Mouse (Mus musculus) stomach, embryonic 16.5 days (tissue): Measurements from ENCODE around the gene Duox1. TPM values are rescaled to one million over a fixed set of nuclear protein-coding genes. Genes with fewer than 3 reads are reported as not detected.
"Not testable (repeated sequence)": the region's sequence is repeated elsewhere in the genome, so short reads cannot be mapped to it uniquely, and the experiment has no call there.

ENCODE experiments used
- ATAC-seq: fragments of 200-750 bp; cut with Nextera tagmentation; 2 replicates; pipeline ENCODE4 v1.8.0; 2017; ENCODE audit warnings: moderate number of reproducible peaks, moderate TSS enrichment; ENCODE audit not compliant: insufficient read depth, low FRiP score
- H3K27ac ChIP-seq: fragments of 300-500 bp; sonication (generic); 2 replicates; pipeline ENCODE4 v1.5.1; 2014; ENCODE audit warnings: low read length
- H3K27me3 ChIP-seq: fragments of 300-500 bp; sonication (generic); 2 replicates; pipeline ENCODE4 v1.6.1; 2014; ENCODE audit warnings: low read length, control low read depth, mixed read lengths; ENCODE audit not compliant: control insufficient read depth, insufficient read depth
- H3K36me3 ChIP-seq: fragments of 300-500 bp; sonication (generic); 2 replicates; pipeline ENCODE4 v1.6.1; 2014; ENCODE audit warnings: low read length; ENCODE audit not compliant: control insufficient read depth, insufficient read depth
- H3K4me1 ChIP-seq: fragments of 300-500 bp; sonication (generic); 2 replicates; pipeline ENCODE4 v1.6.1; 2014; ENCODE audit warnings: low read length, control low read depth, mixed read lengths; ENCODE audit not compliant: control insufficient read depth, insufficient read depth
- H3K4me2 ChIP-seq: fragments of 300-500 bp; sonication (generic); 2 replicates; pipeline ENCODE4 v1.6.1; 2014; ENCODE audit warnings: low read depth, low read length, mixed read lengths
- H3K4me3 ChIP-seq: fragments of 300-500 bp; sonication (generic); replicated peaks from 2 replicates; pipeline ENCODE4 v1.5.1; 2014; ENCODE audit warnings: mild to moderate bottlenecking, low read length
- H3K9ac ChIP-seq: fragments of 300-500 bp; sonication (generic); 2 replicates; pipeline ENCODE4 v1.6.1; 2014; ENCODE audit warnings: low read length
- H3K9me3 ChIP-seq: fragments of 300-500 bp; sonication (generic); replicated peaks from 2 replicates; pipeline ENCODE4 v1.6.1; 2016; ENCODE audit warnings: low read length, control low read depth; ENCODE audit not compliant: control insufficient read depth
- WGBS: fragments of 180-500 bp; shearing (Covaris S2); extraction: QIAGEN DNeasy Blood & Tissue Kit; methylation state at CpG from one replicate; pipeline ENCODE4 v1.1.7; 2014; 5-methylcytosine and 5-hydroxymethylcytosine counted together
- polyA plus RNA-seq: library from polyadenylated mRNA; unstranded; fragments of >200 nt; fragmentation: Nextera tagmentation; extraction: Ambion mirVana; gene quantifications from 2 replicates; pipeline ENCODE4 v1.2.1, GENCODE M21; 2015

Duox1 gene
- polyA plus RNA-seq, 1 experiment from 2014 or later = 2.7 TPM

DNA sequence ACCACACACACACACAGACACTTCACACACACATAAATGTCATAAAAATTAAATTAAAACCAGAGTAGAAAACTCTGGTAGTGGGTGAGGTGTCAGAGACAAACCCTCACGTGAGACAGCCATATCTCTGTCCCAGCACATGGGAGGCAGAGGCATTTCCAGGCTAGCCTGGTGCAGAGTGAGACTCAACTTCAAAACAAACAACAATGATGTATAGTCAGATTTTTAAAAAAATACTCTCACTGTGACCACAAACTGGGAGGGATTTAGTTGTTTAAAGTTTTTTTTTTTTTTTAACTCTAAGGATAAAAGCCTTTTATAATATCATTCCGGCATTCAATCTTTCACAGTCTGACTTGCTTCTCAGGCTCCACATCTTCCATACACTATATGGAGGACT, 9.9 kb downstream of the Duox1 start:
- 61% methylated on average over 2 of the region's 2 CpGs for WGBS
- Histone ChIP-seq H3K4me3 (no peak overlapping the region), H3K9ac (no peak overlapping the region), H3K36me3 (no peaks in the 10 kb centered on the region), H3K9me3 (no peaks in the 10 kb centered on the region), H3K27ac (no peak overlapping the region), H3K4me2 (no peak overlapping the region), H3K27me3 (no peaks in the 10 kb centered on the region), H3K4me1 (no peaks in the 10 kb centered on the region)
- ATAC-seq = no peak

DNA sequence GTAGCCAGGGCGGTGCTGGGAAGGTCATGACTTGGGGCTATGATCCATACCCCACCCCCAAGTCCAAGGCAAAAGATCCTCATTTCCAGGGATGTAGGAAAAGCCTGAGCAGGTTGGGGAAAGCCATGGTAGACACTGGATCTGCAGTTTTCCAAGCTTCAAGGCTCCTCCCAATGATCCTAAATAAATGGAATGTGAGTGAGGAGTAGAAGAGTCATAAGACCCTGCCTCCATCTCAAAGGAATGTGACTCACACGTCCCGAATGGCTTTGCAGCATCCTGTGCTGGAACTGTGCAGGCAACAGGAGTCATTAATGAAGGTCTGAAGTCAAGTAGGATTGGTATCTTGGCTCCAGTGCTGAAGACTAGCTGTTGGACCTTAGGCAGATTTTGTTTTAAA, 12.5 kb downstream of the Duox1 start:
- Histone ChIP-seq H3K27ac (no peak overlapping the region), H3K27me3 (no peaks in the 10 kb centered on the region), H3K9me3 (no peaks in the 10 kb centered on the region), H3K9ac (no peak overlapping the region), H3K4me3 (no peak overlapping the region), H3K4me1 (no peaks in the 10 kb centered on the region), H3K4me2 (no peak overlapping the region), H3K36me3 (no peaks in the 10 kb centered on the region)
- no peak for ATAC-seq
- WGBS = 55% methylated on average over 3 of the region's 3 CpGs

DNA sequence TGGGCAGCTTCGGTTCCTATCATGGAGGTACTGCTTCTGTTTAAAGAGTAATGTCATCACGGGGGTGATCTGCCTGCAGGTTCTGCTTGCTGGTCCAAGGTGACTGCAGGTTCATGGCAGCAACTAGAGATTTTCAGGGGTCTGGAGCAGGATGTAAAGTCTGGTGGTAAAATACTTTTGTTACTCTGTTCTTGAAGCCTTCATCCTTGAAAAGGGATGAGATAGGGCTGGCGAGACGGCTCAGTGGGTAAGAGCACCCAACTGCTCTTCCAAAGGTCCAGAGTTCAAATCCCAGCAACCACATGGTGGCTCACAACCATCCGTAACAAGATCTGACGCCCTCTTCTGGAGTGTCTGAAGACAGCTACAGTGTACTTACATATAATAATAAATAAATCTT, 14.8 kb downstream of the Duox1 start:
- not testable (repeated sequence) for H3K27ac ChIP-seq, H3K27me3 ChIP-seq, H3K36me3 ChIP-seq, H3K9ac ChIP-seq, H3K9me3 ChIP-seq, H3K4me2 ChIP-seq, ATAC-seq, H3K4me3 ChIP-seq, H3K4me1 ChIP-seq
- 85% methylated on average over 5 of the region's 6 CpGs for WGBS

DNA sequence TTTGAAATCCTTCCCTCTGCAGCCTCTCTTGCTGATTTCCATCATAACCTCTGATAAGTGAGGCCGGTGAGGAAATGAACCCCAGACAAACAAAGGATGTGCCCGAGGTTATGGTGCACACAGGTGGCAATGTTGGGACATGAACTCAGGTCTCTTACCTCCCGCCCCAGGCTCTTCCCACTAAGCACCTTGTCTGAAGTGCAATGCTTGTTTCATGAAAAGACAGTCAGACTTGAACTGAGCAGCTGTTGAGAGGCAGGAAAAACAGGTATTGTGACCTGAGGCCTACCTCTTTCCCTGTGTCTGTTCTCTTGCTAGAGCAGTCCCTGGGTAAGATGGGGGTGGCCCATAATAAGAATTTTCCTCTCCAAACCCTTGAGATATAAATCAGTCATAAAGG, 16.8 kb downstream of the Duox1 start:
- H3K9ac ChIP-seq = no peak overlapping the region
- 72% methylated on average over 3 of the region's 3 CpGs for WGBS
- ATAC-seq = no peak

DNA sequence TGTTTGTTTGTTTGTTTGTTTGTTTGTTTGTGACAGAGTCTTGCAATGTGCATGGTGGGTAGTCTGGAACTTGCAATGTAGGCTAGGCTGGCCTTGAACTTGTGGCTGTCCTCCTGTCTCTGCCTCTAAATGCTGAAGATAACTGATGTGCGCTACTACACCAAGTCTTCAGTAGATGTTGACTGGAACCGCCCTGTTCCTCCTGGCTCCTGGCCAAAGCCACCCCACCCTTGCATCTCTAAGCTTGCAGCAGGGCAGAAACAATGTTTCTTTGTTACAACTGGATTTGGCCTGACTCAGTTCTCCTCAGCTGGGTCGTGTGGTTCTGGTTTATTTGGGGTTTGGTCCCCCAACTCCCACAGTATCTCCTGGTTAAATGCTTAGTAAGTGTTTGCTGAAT, 18.7 kb downstream of the Duox1 start:
- Histone ChIP-seq H3K9ac (no peak overlapping the region), H3K4me2 (no peak overlapping the region), H3K4me1 (no peaks in the 10 kb centered on the region), H3K9me3 (no peaks in the 10 kb centered on the region), H3K4me3 (no peak overlapping the region), H3K27me3 (no peaks in the 10 kb centered on the region), H3K27ac (no peak overlapping the region), H3K36me3 (no peaks in the 10 kb centered on the region)
- WGBS = 33% methylated on average over 3 of the region's 3 CpGs
- ATAC-seq = 0 out of 2 replicates have a peak, but pooled peaks have one; percentile 27

More for the DNA sequence above, 16.8 kb downstream of the Duox1 start:
- Histone ChIP-seq H3K27me3 (no peaks in the 10 kb centered on the region), H3K36me3 (no peaks in the 10 kb centered on the region), H3K27ac (no peak overlapping the region), H3K4me3 (no peak overlapping the region), H3K4me1 (no peaks in the 10 kb centered on the region), H3K9me3 (no peaks in the 10 kb centered on the region), H3K4me2 (no peak overlapping the region)

DNA sequence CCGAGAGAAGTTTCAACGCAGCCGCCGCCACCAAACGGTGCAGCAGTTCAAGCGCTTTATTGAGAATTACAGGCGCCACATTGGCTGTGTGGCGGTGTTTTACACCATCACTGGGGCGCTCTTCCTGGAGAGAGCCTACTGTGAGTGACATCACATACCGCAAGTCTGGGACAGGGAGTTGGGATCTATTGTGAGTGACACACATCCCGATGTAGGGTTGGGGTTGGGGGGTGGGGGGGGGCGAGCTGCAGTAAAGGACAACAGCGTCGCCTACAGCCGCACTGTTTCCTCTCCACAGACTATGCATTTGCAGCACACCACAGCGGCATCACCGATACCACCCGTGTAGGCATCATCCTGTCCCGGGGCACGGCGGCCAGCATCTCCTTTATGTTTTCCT, 21.8 kb downstream of the Duox1 start:
- H3K4me3 ChIP-seq = no peak overlapping the region
- 60% methylated on average over 21 of the region's 21 CpGs for WGBS
- H3K9me3 ChIP-seq = no peaks in the 10 kb centered on the region
- ATAC-seq = no peak
- no peaks in the 10 kb centered on the region for H3K4me1 ChIP-seq
- H3K9ac ChIP-seq = no peak overlapping the region
- H3K27ac ChIP-seq = no peak overlapping the region
- H3K36me3 ChIP-seq = no peaks in the 10 kb centered on the region
- H3K27me3 ChIP-seq = no peaks in the 10 kb centered on the region
- H3K4me2 ChIP-seq = no peak overlapping the region

DNA sequence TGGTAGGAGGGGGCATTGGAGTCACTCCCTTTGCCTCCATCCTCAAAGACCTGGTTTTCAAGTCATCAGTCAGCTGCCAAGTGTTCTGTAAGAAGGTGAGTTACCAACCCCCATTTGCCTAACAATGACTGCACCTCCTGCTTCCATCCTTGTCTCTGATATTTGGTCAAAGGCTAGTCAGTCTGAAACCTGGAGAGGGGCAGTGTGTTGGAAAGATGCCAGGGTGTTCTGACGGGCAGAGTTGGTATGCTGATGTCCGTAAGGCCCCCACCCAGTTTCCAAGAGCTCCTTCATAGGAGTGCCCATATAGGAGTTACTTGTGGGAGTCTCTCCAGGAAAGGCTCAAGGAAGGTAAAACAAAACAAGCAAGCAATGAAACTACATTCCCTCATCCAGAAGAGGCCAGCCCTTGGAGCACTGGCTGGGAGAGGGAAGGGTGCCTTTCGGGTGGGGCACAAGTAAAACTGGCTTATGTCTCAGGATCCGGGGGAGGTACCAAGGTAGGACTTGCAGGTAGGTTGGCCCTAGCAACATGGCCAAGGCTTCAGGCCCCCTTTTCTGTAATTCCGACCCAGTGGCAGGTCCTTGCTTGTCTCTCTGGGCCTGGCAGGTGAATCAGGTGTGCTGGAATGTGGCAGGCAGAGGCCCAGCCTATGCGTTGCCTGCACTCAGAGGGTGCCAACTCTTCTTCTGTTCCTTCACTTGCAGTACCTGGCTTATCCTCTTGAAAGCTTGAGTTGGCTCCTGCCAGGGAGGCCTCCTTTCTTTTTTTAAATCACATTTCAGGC, 29.8 kb downstream of the Duox1 start:
- Histone ChIP-seq H3K27me3 (no peaks in the 10 kb centered on the region), H3K4me1 (peaks cover 12% of the 10 kb centered on the region), H3K36me3 (no peaks in the 10 kb centered on the region), H3K9me3 (no peaks in the 10 kb centered on the region), H3K4me3 (no peak overlapping the region), H3K9ac (no peak overlapping the region), H3K27ac (peak overlapping the region; percentile 90), H3K4me2 (no peak overlapping the region)
- 69% methylated on average over 6 of the region's 6 CpGs for WGBS
- ATAC-seq = peak; percentile 21

DNA sequence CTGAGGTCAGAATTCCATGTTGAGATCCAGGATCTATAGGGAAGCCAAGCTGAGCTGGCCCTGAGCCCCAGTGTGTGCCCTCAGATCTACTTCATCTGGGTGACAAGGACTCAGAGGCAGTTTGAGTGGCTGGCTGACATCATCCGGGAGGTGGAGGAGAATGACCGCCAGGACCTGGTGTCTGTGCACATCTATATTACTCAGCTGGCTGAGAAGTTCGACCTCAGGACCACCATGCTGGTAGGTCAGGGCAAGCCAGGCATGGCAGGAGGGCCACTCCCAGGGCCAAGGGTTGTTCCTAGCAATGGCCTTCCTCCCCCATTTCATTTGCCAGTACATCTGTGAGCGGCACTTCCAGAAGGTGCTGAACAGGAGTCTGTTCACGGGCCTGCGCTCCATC, 30.7 kb downstream of the Duox1 start:
- 86% methylated on average over 6 of the region's 6 CpGs for WGBS
- Histone ChIP-seq H3K27ac (peak overlapping the region; percentile 90), H3K4me1 (peaks cover 12% of the 10 kb centered on the region)
- H3K4me2 ChIP-seq, H3K9me3 ChIP-seq, H3K4me3 ChIP-seq, H3K36me3 ChIP-seq, ATAC-seq, H3K9ac ChIP-seq, H3K27me3 ChIP-seq: not testable (repeated sequence)

DNA sequence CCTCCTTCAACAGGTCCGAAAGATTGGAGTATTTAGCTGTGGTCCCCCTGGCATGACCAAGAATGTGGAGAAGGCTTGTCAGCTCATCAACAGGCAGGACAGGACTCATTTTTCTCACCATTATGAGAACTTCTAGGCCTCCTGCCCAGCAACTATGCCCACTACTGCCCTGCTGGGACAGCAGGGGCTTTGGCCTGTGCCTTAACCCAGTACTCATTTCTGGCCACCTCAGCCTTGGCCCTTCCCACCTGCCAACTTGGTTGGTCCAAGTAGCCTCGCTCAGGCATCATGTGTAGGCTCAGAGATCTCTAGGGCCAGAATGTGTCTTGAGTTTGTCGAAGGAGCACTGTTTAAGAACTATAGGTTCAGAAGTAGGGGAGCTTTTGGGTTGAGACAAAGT, 31.8 kb downstream of the Duox1 start:
- H3K4me3 ChIP-seq = no peak overlapping the region
- H3K9me3 ChIP-seq = no peaks in the 10 kb centered on the region
- ATAC-seq = no peak
- H3K27me3 ChIP-seq = no peaks in the 10 kb centered on the region
- 90% methylated on average over 3 of the region's 3 CpGs for WGBS
- peaks cover 17% of the 10 kb centered on the region for H3K4me1 ChIP-seq
- no peaks in the 10 kb centered on the region for H3K36me3 ChIP-seq
- H3K4me2 ChIP-seq = no peak overlapping the region
- H3K9ac ChIP-seq = no peak overlapping the region
- no peak overlapping the region for H3K27ac ChIP-seq
